Mouse (Mus musculus): ENCODE measurements around the gene Lefty1. TPM values are rescaled to one million over a fixed set of nuclear protein-coding genes. Genes with fewer than 3 reads are reported as not detected.
A peak's percentile ranks its signal among the peaks of the same experiment; 100 is the strongest.
"Not testable (repeated sequence)": the region's sequence is repeated elsewhere in the genome, so short reads cannot be mapped to it uniquely, and the experiment has no call there.

The Lefty1 gene
- polyA plus RNA-seq, 1 experiment from 2014 or later = 0.11 TPM

GRCm38 (mm10) chr1:180929599-180929998 is 5.2 kb upstream of the Lefty1 start:
- WGBS = 60% methylated on average over 2 of the region's 2 CpGs
- Histone ChIP-seq H3K9me3 (no peaks in the 10 kb centered on the region), H3K36me3 (replicated peaks) (no peaks in the 10 kb centered on the region), H3K4me3 (no peak overlapping the region), H3K27ac (replicated peaks) (no peak overlapping the region), H3K27me3 (replicated peaks; ENCODE audit: low read depth, poor library complexity, severe bottlenecking) (peaks cover 23% of the 10 kb centered on the region), H3K4me1 (0 out of 2 replicates have a peak, but pooled peaks cover 3% of the 10 kb centered on the region)
- DNase-seq (ENCODE audit: low spot score) = no peak

- WGBS = 83% methylated on average over 3 of the region's 3 CpGs
- no peak overlapping the region for H3K27ac ChIP-seq (replicated peaks)
- peaks cover 9% of the 10 kb centered on the region; the same call in 1 of the 2 replicates for H3K4me1 ChIP-seq
- no peaks in the 10 kb centered on the region for H3K36me3 ChIP-seq (replicated peaks)
- H3K4me3 ChIP-seq = no peak overlapping the region
- no peak for DNase-seq (ENCODE audit: low spot score)
- H3K27me3 ChIP-seq (replicated peaks; ENCODE audit: low read depth, poor library complexity, severe bottlenecking) = peaks cover 38% of the 10 kb centered on the region
- no peaks in the 10 kb centered on the region for H3K9me3 ChIP-seq
Measured at GRCm38 (mm10) chr1:180931106-180931505, 3.7 kb upstream of the Lefty1 start.

DNA sequence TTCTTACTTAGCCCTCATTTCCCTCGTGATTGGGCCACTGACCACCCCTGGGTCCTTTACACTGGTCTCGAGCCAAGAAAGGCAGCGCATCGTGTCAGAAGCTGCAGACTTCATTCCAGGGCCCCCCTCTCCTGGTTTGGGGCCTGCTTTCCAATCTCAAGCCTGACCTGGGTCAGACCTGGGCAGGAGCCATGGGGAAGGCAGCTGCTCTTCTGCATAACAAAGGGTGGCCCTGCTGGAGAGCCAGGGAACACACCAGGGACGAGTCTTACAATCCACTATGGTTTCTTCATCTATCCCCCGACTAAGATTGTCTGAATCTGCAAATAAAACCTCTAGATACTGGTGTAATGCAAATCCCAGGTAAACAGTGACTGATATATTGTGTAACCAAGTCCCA is 1.2 kb upstream of the Lefty1 start:
- Histone ChIP-seq H3K9me3 (no peaks in the 10 kb centered on the region), H3K4me3 (no peak overlapping the region), H3K27me3 (replicated peaks; ENCODE audit: low read depth, poor library complexity, severe bottlenecking) (peaks cover 61% of the 10 kb centered on the region), H3K27ac (replicated peaks) (no peak overlapping the region), H3K4me1 (peaks cover 28% of the 10 kb centered on the region), H3K36me3 (replicated peaks) (no peaks in the 10 kb centered on the region)
- no peak for DNase-seq (ENCODE audit: low spot score)
- WGBS = 15% methylated on average over 6 of the region's 6 CpGs

DNA sequence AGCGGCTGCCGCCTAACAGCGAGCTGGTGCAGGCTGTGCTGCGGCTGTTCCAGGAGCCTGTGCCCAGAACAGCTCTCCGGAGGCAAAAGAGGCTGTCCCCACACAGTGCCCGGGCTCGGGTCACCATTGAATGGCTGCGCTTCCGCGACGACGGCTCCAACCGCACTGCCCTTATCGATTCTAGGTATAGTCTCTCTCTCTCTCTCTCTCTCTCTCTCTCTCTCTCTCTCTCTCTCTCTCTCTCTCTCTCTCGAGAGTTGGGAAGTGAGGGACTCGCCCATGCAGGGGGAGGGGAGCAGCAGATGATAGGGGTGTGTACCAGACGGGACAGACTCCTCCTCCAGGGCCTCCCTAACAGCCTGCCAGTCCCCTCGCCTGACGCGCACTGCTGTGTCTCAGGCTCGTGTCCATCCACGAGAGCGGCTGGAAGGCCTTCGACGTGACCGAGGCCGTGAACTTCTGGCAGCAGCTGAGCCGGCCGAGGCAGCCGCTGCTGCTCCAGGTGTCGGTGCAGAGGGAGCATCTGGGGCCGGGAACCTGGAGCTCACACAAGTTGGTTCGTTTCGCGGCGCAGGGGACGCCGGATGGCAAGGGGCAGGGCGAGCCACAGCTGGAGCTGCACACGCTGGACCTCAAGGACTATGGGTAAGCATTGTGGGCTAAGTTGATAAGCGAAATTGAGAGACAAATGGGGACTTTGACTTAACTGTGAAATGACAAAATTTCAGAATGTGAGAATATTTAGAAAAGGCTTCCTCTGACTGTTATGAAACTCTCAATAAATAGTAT is 2.0 kb downstream of the Lefty1 start:
- peaks cover 83% of the 10 kb centered on the region for H3K27me3 ChIP-seq (replicated peaks; ENCODE audit: low read depth, poor library complexity, severe bottlenecking)
- DNase-seq (ENCODE audit: low spot score) = peak; percentile 56
- H3K27ac ChIP-seq (replicated peaks); H3K9me3 ChIP-seq; H3K36me3 ChIP-seq (replicated peaks): not testable (repeated sequence)
- peaks cover 36% of the 10 kb centered on the region for H3K4me1 ChIP-seq
- 2% methylated on average over 41 of the region's 41 CpGs for whole genome bisulfite sequencing
- H3K4me3 ChIP-seq = peak overlapping the region; percentile 49

GRCm38 (mm10) chr1:180937631-180938030 is 2.8 kb downstream of the Lefty1 start:
- DNase-seq (ENCODE audit: low spot score); H3K9me3 ChIP-seq; H3K4me3 ChIP-seq; H3K27ac ChIP-seq (replicated peaks); H3K36me3 ChIP-seq (replicated peaks): not testable (repeated sequence)
- whole genome bisulfite sequencing = 12% methylated on average over 13 of the region's 13 CpGs
- peaks cover 45% of the 10 kb centered on the region for H3K4me1 ChIP-seq
- peaks cover 87% of the 10 kb centered on the region for H3K27me3 ChIP-seq (replicated peaks; ENCODE audit: low read depth, poor library complexity, severe bottlenecking)

DNA sequence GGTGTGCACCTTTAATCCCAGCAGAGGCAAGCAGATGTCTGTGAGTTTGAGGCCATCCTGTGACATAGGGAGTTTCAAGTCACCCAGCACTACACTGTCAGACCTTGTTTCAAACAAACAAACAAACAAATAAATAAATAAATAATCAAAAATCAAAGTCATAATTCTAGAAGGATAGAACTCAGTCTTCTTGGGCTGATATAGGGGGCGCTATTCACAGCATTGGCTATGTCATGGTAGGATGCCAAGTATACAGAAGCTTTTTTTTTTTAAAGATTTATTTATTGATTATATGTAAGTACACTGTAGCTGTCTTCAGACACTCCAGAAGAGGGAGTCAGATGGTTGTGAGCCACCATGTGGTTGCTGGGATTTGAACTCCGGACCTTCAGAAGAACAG is 4.0 kb downstream of the Lefty1 start:
- H3K4me1 ChIP-seq = peaks cover 51% of the 10 kb centered on the region

GRCm38 (mm10) chr1:180940776-180941460 is 6.1 kb downstream of the Lefty1 start:
- H3K9me3 ChIP-seq = no peaks in the 10 kb centered on the region
- H3K36me3 ChIP-seq (replicated peaks) = no peaks in the 10 kb centered on the region
- H3K27ac ChIP-seq (replicated peaks) = no peak overlapping the region
- peaks cover 57% of the 10 kb centered on the region for H3K4me1 ChIP-seq
- 80% methylated on average over 7 of the region's 7 CpGs for WGBS
- peaks cover 84% of the 10 kb centered on the region for H3K27me3 ChIP-seq (replicated peaks; ENCODE audit: low read depth, poor library complexity, severe bottlenecking)
- DNase-seq (ENCODE audit: low spot score) = no peak
- H3K4me3 ChIP-seq = peak overlapping the region; percentile 83; the same call in 1 of the 2 replicates

More for the DNA sequence above, 4.0 kb downstream of the Lefty1 start:
- H3K27me3 ChIP-seq (replicated peaks; ENCODE audit: low read depth, poor library complexity, severe bottlenecking) = peaks cover 88% of the 10 kb centered on the region
- H3K36me3 ChIP-seq (replicated peaks); H3K27ac ChIP-seq (replicated peaks); H3K4me3 ChIP-seq; DNase-seq (ENCODE audit: low spot score); H3K9me3 ChIP-seq: not testable (repeated sequence)
- 82% methylated on average over 2 of the region's 2 CpGs for WGBS

- Histone ChIP-seq H3K4me3 (peak overlapping the region; percentile 83), H3K9me3 (no peaks in the 10 kb centered on the region), H3K27me3 (replicated peaks; ENCODE audit: low read depth, poor library complexity, severe bottlenecking) (peaks cover 76% of the 10 kb centered on the region), H3K4me1 (peaks cover 57% of the 10 kb centered on the region), H3K36me3 (replicated peaks) (no peaks in the 10 kb centered on the region), H3K27ac (replicated peaks) (peak overlapping the region; percentile 86)
- 2% methylated on average over 18 of the region's 18 CpGs for WGBS
- no peak for DNase-seq (ENCODE audit: low spot score)
Measured at GRCm38 (mm10) chr1:180941726-180942125, 6.9 kb downstream of the Lefty1 start.

DNA sequence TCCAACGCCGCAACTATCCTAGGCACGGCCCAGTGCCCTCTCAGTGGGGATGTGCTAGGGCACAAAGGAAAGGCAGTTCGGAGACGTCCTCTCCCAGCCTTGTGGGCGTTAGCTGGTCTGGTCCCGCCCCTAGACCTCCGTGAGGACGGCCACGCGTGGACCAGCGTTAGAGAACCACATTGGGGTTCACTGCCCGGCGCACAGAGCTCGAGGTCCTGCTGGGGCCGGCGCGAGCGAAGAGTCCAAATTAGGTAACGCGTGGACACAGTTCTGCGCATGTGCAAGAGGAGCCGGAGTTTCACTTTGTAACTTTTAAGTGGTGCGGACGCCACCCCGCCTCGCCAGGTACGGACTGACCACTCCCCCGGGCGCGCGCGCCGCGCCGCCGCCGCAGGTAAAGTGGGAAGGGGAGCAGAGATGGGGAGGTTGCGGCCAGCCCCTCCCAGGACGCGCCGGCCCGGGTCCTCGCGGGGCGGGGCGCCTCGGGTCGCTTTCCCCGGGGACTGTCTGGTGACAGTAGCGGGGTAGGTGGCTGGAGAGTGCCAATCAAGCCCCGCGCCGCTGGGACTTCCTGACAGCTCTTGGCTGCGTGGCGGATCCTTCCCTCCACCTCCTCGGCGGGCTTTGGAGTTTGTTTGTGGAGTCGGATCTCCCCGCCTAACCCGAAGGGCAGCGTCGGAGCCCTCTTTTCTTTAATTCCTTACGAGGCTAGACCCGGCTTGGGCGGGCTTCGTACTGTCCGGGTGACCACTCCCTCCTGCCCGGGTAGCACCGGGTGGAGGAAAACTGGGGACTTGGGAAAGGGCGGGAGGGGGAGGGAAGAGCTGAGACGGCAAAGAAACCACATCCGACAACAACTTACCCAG is 7.6 kb downstream of the Lefty1 start, which contains the start of gene Tmem63a:
Gene Tmem63a (plus strand): TSS at position 179 of the 866 bp plus-strand sequence.
- H3K27me3 ChIP-seq (replicated peaks; ENCODE audit: low read depth, poor library complexity, severe bottlenecking) = peaks cover 69% of the 10 kb centered on the region
- under 1% methylated on average over 73 of the region's 73 CpGs for WGBS
- H3K36me3 ChIP-seq (replicated peaks) = no peaks in the 10 kb centered on the region
- H3K4me1 ChIP-seq = peaks cover 51% of the 10 kb centered on the region
- H3K4me3 ChIP-seq = peak within 1 kb of the TSS; percentile 83
- DNase-seq (ENCODE audit: low spot score) = peak; percentile 79
- H3K27ac ChIP-seq (replicated peaks) = peak within 1 kb of the TSS; percentile 86
- no peaks in the 10 kb centered on the region for H3K9me3 ChIP-seq

DNA sequence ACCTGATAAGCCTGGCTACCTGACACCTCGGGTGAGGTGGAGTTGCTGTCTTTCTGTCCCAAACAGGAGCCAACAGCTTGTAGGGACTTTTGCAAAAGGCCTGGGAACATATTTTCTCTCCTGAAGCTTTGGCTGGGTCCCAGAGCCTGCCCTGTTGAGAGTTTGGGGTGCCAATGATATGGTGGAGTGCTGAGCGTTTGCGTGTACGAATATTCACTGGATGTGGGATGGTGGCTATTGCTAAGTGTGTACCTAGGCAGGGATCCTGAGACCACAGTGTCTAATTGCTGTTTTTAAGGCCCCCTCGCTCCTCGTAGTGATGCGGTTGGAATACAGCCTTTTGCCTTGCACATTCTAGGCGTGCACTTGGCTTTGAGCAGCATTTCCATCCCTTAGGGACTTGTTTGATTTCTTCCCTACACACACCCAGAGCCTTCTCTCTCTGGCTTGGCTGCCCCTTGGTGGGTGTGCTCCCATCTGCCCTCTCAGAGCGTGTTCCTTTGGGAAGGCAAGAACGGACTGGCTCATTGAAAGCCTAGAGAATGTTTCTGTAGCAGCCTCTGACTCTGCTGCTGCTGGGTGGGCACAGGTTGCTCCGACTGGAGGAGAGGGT is 8.3 kb downstream of the Lefty1 start:
- H3K27ac ChIP-seq (replicated peaks) = peak overlapping the region; percentile 86; the same call in 1 of the 2 replicates
- H3K4me1 ChIP-seq = peaks cover 48% of the 10 kb centered on the region
- H3K27me3 ChIP-seq (replicated peaks; ENCODE audit: low read depth, poor library complexity, severe bottlenecking) = peaks cover 62% of the 10 kb centered on the region
- H3K9me3 ChIP-seq = no peaks in the 10 kb centered on the region
- H3K4me3 ChIP-seq = peak overlapping the region; percentile 83
- WGBS = 37% methylated on average over 11 of the region's 11 CpGs
- no peaks in the 10 kb centered on the region for H3K36me3 ChIP-seq (replicated peaks)
- DNase-seq (ENCODE audit: low spot score) = no peak

GRCm38 (mm10) chr1:180943896-180944295 is 9.1 kb downstream of the Lefty1 start:
- no peak for DNase-seq (ENCODE audit: low spot score)
- H3K27ac ChIP-seq (replicated peaks) = no peak overlapping the region
- no peak overlapping the region for H3K4me3 ChIP-seq
- peaks cover 51% of the 10 kb centered on the region for H3K4me1 ChIP-seq
- no peaks in the 10 kb centered on the region for H3K36me3 ChIP-seq (replicated peaks)
- H3K9me3 ChIP-seq = no peaks in the 10 kb centered on the region
- WGBS = 79% methylated on average over 1 of the region's 1 CpGs
- H3K27me3 ChIP-seq (replicated peaks; ENCODE audit: low read depth, poor library complexity, severe bottlenecking) = peaks cover 59% of the 10 kb centered on the region

DNA sequence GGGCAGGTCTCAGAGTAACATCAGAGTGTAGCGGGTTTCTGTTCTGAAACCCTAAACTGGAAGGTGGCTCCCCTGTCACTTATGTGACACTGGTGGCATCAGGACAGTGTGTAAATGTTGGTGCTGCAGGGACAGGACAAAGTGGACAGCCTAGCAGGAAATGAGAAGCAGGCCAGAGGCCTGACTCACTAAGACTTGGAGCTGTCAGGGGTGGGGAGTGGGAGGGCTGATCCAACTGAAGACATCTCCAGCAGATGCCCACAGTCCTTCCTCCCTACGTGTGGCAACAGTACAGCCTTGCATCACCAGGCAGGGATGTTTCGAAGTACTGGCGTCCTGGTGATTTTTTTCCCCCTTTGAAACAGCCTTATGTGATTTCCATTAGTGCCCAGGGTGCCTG is 9.7 kb downstream of the Lefty1 start:
- H3K9me3 ChIP-seq = no peaks in the 10 kb centered on the region
- 70% methylated on average over 4 of the region's 4 CpGs for WGBS
- H3K4me1 ChIP-seq = peaks cover 58% of the 10 kb centered on the region
- H3K4me3 ChIP-seq = no peak overlapping the region
- DNase-seq (ENCODE audit: low spot score) = no peak
- H3K27ac ChIP-seq (replicated peaks) = no peak overlapping the region
- peaks cover 59% of the 10 kb centered on the region for H3K27me3 ChIP-seq (replicated peaks; ENCODE audit: low read depth, poor library complexity, severe bottlenecking)
- no peaks in the 10 kb centered on the region for H3K36me3 ChIP-seq (replicated peaks)

Measured in embryonic facial prominence, embryonic 10.5 days (tissue).